Mouse (Mus musculus): ENCODE results near the gene Vipas39. TPM values are rescaled to one million over a fixed set of nuclear protein-coding genes. Genes with fewer than 3 reads are reported as not detected.
"Not testable (repeated sequence)": the region's sequence is repeated elsewhere in the genome, so short reads cannot be mapped to it uniquely, and the experiment has no call there.

The Vipas39 gene
- total and polyA plus RNA-seq, 2 experiments from 2014 or later = 48.7 to 59.4 TPM

- Histone ChIP-seq H3K27me3 (ENCODE audit: insufficient read depth, low read length) (no peaks in the 10 kb centered on the region), H3K4me2 (ENCODE audit: low read depth, low read length, poor library complexity, severe bottlenecking) (no peak overlapping the region), H3K9me3 (ENCODE audit: low read length) (no peaks in the 10 kb centered on the region), H3K4me1 (ENCODE audit: insufficient read depth, low read length) (no peaks in the 10 kb centered on the region), H3K4me3 (ENCODE audit: low read depth, low read length) (no peak overlapping the region), H3K9ac (replicated peaks; ENCODE audit: low read length, poor library complexity, severe bottlenecking) (no peak overlapping the region), H3K36me3 (ENCODE audit: insufficient read depth, low read length) (no peaks in the 10 kb centered on the region), H3K27ac (ENCODE audit: low read depth, low read length) (no peak overlapping the region)
- ATAC-seq (ENCODE audit: low FRiP score) = no peak
- no peak for TF ChIP-seq CTCF (IDR thresholded peaks at IDR 0.05)
- no peak for DNase-seq (ENCODE audit: low spot score)
- WGBS = 68% methylated on average over 2 of the region's 2 CpGs
Measured at GRCm38 (mm10) chr12:87212844-87213606, 53.0 kb downstream of the Vipas39 start.

DNA sequence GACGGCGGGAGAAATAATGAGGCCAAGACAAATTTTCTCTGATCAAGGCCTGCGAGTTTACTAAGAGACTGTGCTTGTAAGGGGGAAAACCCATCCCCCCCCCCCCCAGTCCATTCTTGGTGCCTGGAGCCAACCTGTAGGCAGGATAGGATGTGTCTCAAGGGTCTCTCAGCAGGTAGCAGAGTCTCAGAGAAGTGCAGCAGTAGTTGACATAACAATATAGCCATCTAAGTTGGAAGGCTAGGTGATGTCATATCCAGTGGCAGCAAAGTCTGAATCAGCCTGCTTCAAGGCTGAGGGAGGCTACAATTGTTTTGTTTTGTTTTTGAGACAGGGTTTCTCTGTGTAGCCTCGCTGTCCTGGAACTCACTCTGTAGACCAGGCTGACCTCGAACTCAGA lies 60.3 kb downstream of the Vipas39 start:
- WGBS = 94% methylated on average over 5 of the region's 5 CpGs
- H3K27me3 ChIP-seq (ENCODE audit: insufficient read depth, low read length); H3K4me1 ChIP-seq (ENCODE audit: insufficient read depth, low read length); H3K27ac ChIP-seq (ENCODE audit: low read depth, low read length); H3K9me3 ChIP-seq (ENCODE audit: low read length); H3K4me3 ChIP-seq (ENCODE audit: low read depth, low read length); H3K4me2 ChIP-seq (ENCODE audit: low read depth, low read length, poor library complexity, severe bottlenecking); ATAC-seq (ENCODE audit: low FRiP score); H3K9ac ChIP-seq (replicated peaks; ENCODE audit: low read length, poor library complexity, severe bottlenecking); DNase-seq (ENCODE audit: low spot score); H3K36me3 ChIP-seq (ENCODE audit: insufficient read depth, low read length): not testable (repeated sequence)

GRCm38 (mm10) chr12:87201694-87202093 lies 64.4 kb downstream of the Vipas39 start:
- no peaks in the 10 kb centered on the region for H3K9me3 ChIP-seq (ENCODE audit: low read length)
- TF ChIP-seq CTCF (IDR thresholded peaks at IDR 0.05) = no peak
- no peak for DNase-seq (ENCODE audit: low spot score)
- 78% methylated on average over 5 of the region's 5 CpGs for WGBS
- H3K36me3 ChIP-seq (ENCODE audit: insufficient read depth, low read length) = no peaks in the 10 kb centered on the region
- ATAC-seq (ENCODE audit: low FRiP score) = no peak
- H3K4me2 ChIP-seq (ENCODE audit: low read depth, low read length, poor library complexity, severe bottlenecking) = no peak overlapping the region
- no peak overlapping the region for H3K27ac ChIP-seq (ENCODE audit: low read depth, low read length)
- no peaks in the 10 kb centered on the region for H3K27me3 ChIP-seq (ENCODE audit: insufficient read depth, low read length)
- H3K9ac ChIP-seq (replicated peaks; ENCODE audit: low read length, poor library complexity, severe bottlenecking) = no peak overlapping the region
- no peak overlapping the region for H3K4me3 ChIP-seq (ENCODE audit: low read depth, low read length)
- H3K4me1 ChIP-seq (ENCODE audit: insufficient read depth, low read length) = peaks cover 2% of the 10 kb centered on the region; the same call in 1 of the 2 replicates

- no peaks in the 10 kb centered on the region for H3K36me3 ChIP-seq (ENCODE audit: insufficient read depth, low read length)
- H3K27me3 ChIP-seq (ENCODE audit: insufficient read depth, low read length) = no peaks in the 10 kb centered on the region
- H3K27ac ChIP-seq (ENCODE audit: low read depth, low read length) = peak within 1 kb of the TSS; percentile 96
- peak within 1 kb of the TSS; percentile 94 for H3K4me3 ChIP-seq (ENCODE audit: low read depth, low read length)
- ATAC-seq (ENCODE audit: low FRiP score) = peak; percentile 95
- DNase-seq (ENCODE audit: low spot score) = peak; percentile 95
- no peak for TF ChIP-seq CTCF (IDR thresholded peaks at IDR 0.05)
- H3K9ac ChIP-seq (replicated peaks; ENCODE audit: low read length, poor library complexity, severe bottlenecking) = peak within 1 kb of the TSS; percentile 98
- no peaks in the 10 kb centered on the region for H3K9me3 ChIP-seq (ENCODE audit: low read length)
- WGBS = under 1% methylated on average over 64 of the region's 70 CpGs
- H3K4me2 ChIP-seq (ENCODE audit: low read depth, low read length, poor library complexity, severe bottlenecking) = peak within 1 kb of the TSS; percentile 80
- H3K4me1 ChIP-seq (ENCODE audit: insufficient read depth, low read length) = peaks cover 2% of the 10 kb centered on the region; the same call in 1 of the 2 replicates
Measured at GRCm38 (mm10) chr12:87199973-87200586, 66.0 kb downstream of the Vipas39 start, which contains the start of gene Tmed8. Tmed8 (minus strand) TSS chr12:87200454.

DNA sequence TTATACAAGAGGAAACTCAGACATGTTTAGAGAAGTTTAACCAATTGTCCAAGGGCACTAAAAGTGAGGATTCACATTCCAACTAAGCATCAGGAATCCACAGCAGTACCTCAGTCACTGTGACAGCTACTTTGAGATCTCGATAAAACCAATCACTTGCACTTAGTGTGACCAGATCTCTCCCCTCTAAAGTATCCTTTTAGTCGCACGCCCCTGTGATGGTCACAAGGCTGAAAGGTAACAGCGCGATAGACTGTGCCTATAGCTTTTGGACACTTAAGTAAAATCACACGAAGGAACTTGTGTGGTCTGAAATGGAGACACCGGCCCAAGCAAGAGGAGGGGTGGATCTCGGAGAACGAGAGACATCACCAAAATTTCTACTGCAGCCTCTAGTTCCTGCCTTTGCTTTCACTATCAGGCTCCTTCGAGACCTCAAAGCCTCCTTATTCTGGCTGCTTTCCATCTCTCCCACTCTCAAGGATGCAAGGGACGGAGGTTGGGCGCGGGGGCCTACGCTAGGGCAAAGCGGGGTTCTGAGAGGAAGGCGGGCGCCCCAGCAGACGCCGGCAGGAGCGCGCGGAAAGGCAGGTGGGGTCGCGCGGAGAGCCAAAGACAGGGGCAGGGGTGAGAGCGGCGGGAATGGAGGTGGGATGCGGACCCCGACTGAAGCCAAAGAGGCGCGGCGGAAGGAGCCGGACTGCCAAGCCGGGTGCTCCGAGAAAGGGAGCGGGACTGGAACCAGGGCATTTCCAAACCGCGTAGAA lies 66.7 kb downstream of the Vipas39 start, which contains the start of gene Samd15:
Gene Samd15 (plus strand): TSS at position 518 of the 767 bp plus-strand sequence.
- DNase-seq (ENCODE audit: low spot score) = peak; percentile 42
- no peaks in the 10 kb centered on the region for H3K27me3 ChIP-seq (ENCODE audit: insufficient read depth, low read length)
- H3K27ac ChIP-seq (ENCODE audit: low read depth, low read length) = peak within 1 kb of the TSS; percentile 96
- no peaks in the 10 kb centered on the region for H3K36me3 ChIP-seq (ENCODE audit: insufficient read depth, low read length)
- WGBS = under 1% methylated on average over 38 of the region's 38 CpGs
- no peak for TF ChIP-seq CTCF (IDR thresholded peaks at IDR 0.05)
- peak within 1 kb of the TSS; percentile 80 for H3K4me2 ChIP-seq (ENCODE audit: low read depth, low read length, poor library complexity, severe bottlenecking)
- H3K9me3 ChIP-seq (ENCODE audit: low read length) = no peaks in the 10 kb centered on the region
- peak within 1 kb of the TSS; percentile 98 for H3K9ac ChIP-seq (replicated peaks; ENCODE audit: low read length, poor library complexity, severe bottlenecking)
- peak within 1 kb of the TSS; percentile 94 for H3K4me3 ChIP-seq (ENCODE audit: low read depth, low read length)
- peak; percentile 75 for ATAC-seq (ENCODE audit: low FRiP score)
- peaks cover 2% of the 10 kb centered on the region; the same call in 1 of the 2 replicates for H3K4me1 ChIP-seq (ENCODE audit: insufficient read depth, low read length)
